Mouse (Mus musculus): ENCODE measurements around the gene Aak1. TPM values are rescaled to one million over a fixed set of nuclear protein-coding genes. Genes with fewer than 3 reads are reported as not detected.

The Aak1 gene
- polyA plus RNA-seq, 1 experiment from 2014 or later = 2.2 TPM

DNA sequence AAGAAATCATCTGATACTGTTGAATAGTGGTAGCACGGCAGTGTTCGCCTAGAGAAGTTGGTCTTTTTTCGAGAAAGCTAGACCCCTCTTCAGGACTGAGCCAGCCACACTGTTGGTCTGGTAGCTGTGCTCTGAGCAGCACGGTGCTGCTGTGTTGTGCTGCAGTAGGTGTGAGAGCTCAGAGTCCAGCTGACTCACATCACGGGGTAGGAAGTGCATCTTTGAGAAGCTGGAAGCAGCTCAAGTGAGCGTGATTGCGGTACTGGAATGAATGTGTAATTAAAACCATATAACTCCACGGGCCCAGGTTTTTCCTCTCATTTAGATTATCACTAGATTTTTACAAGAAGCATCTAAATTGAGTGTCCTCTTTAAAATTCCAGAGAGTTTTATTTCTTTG lies 97.8 kb downstream of the Aak1 start:
- DNase-seq (no peak), ATAC-seq (no peak)
- H3K27me3 ChIP-seq (ENCODE audit: insufficient read depth, low read length) = no peaks in the 10 kb centered on the region
- no peaks in the 10 kb centered on the region for H3K4me1 ChIP-seq (ENCODE audit: insufficient read depth)
- TF ChIP-seq EP300 (IDR thresholded peaks at IDR 0.05; ENCODE audit: low read depth) (no peak), CTCF (IDR thresholded peaks at IDR 0.05; ENCODE audit: low read depth) (no peak)
- WGBS (ENCODE audit: insufficient replicate concordance) = 89% methylated on average over 8 of the region's 8 CpGs
- no peak overlapping the region for H3K4me2 ChIP-seq (ENCODE audit: low read depth, low read length)
- no peak overlapping the region for H3K27ac ChIP-seq (ENCODE audit: low read depth)
- no peaks in the 10 kb centered on the region for H3K9me3 ChIP-seq (ENCODE audit: low read length)
- H3K4me3 ChIP-seq (ENCODE audit: low read depth, low read length) = no peak overlapping the region
- H3K9ac ChIP-seq (replicated peaks) = no peak overlapping the region
- H3K36me3 ChIP-seq (replicated peaks; ENCODE audit: insufficient read depth, low read length) = peaks cover 41% of the 10 kb centered on the region

DNA sequence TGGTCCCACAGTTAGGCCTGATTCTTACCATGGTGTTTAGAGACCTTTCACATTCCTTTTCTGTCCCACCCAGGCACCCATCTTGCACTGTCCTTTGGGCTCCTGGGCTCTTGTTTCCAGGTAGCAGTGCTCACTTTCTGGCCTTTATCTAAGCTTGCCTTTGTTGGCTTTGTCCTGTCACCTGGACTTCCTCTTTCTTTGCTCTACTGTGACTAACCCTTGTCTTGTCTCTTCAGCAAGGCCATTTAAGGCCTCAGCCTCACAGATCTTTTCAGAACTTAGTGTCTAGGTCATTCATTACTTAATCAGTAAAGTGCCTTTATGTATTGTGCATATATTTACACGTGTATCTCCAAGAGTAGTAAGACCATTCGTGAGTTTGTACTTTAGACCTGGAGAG lies 99.4 kb downstream of the Aak1 start:
- 67% methylated on average over 2 of the region's 2 CpGs for WGBS (ENCODE audit: insufficient replicate concordance)
- Histone ChIP-seq H3K36me3 (replicated peaks; ENCODE audit: insufficient read depth, low read length) (peaks cover 47% of the 10 kb centered on the region), H3K9me3 (ENCODE audit: low read length) (no peaks in the 10 kb centered on the region)

DNA sequence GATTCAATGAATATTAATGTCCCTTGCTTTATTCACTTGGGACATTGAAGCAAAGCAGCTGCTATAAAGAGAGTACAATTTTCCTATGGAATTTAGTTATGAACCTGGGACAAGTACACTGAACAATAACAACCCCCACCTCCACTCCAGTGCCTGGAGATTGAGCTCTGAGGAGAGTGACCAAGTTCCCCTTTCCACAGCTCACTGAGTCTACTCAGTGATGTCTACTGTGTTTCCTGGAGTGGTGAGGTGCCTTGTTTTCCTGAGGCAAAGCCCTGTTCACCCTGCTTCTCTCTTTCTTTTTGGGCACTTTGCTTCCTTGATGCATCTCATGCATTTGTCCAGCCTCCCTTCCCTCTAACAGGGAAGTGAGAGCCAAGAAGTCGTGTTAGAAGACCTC lies 100.8 kb downstream of the Aak1 start:
- Histone ChIP-seq H3K4me2 (ENCODE audit: low read depth, low read length) (no peak overlapping the region), H3K27ac (ENCODE audit: low read depth) (no peak overlapping the region), H3K27me3 (ENCODE audit: insufficient read depth, low read length) (no peaks in the 10 kb centered on the region), H3K9me3 (ENCODE audit: low read length) (no peaks in the 10 kb centered on the region), H3K36me3 (replicated peaks; ENCODE audit: insufficient read depth, low read length) (peaks cover 47% of the 10 kb centered on the region), H3K4me3 (ENCODE audit: low read depth, low read length) (no peak overlapping the region), H3K9ac (replicated peaks) (no peak overlapping the region), H3K4me1 (ENCODE audit: insufficient read depth) (no peaks in the 10 kb centered on the region)
- DNase-seq (no peak), ATAC-seq (no peak)
- 39% methylated on average over 1 of the region's 1 CpGs for WGBS (ENCODE audit: insufficient replicate concordance)
- TF ChIP-seq EP300 (IDR thresholded peaks at IDR 0.05; ENCODE audit: low read depth) (no peak), CTCF (IDR thresholded peaks at IDR 0.05; ENCODE audit: low read depth) (no peak)

More for the DNA sequence above, 99.4 kb downstream of the Aak1 start:
- DNase-seq (no peak), ATAC-seq (no peak)
- Histone ChIP-seq H3K27ac (ENCODE audit: low read depth) (no peak overlapping the region), H3K4me1 (ENCODE audit: insufficient read depth) (no peaks in the 10 kb centered on the region), H3K4me3 (ENCODE audit: low read depth, low read length) (no peak overlapping the region), H3K4me2 (ENCODE audit: low read depth, low read length) (no peak overlapping the region), H3K9ac (replicated peaks) (no peak overlapping the region), H3K27me3 (ENCODE audit: insufficient read depth, low read length) (no peaks in the 10 kb centered on the region)
- TF ChIP-seq EP300 (IDR thresholded peaks at IDR 0.05; ENCODE audit: low read depth) (no peak), CTCF (IDR thresholded peaks at IDR 0.05; ENCODE audit: low read depth) (no peak)

DNA sequence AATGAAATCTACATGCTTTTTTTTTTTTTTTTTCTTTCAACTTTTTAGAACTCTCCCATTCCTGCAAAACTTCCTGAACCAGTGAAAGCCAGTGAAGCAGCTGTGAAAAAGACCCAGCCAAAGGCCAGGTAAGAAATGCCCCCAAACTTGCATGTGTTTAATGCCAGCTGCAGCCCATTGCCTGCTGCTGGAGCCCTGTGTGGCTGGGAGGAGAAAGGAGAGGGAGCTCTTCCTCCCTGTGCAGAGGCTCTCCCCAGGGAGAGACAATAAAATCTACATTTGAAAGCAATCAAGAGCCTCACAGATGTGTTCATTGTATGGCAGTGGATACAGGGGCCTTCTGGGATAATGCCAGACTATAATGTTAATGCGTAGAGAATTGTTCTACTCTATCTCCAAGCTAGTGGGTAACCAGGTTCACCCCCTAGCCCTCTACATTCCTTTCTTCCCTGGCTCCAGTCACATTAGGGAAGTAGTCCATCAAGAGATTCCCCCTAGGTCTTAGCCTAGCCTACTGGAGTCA lies 101.5 kb downstream of the Aak1 start:
- ATAC-seq (no peak), DNase-seq (no peak)
- Histone ChIP-seq H3K4me3 (ENCODE audit: low read depth, low read length) (no peak overlapping the region), H3K4me1 (ENCODE audit: insufficient read depth) (no peaks in the 10 kb centered on the region), H3K4me2 (ENCODE audit: low read depth, low read length) (no peak overlapping the region), H3K27me3 (ENCODE audit: insufficient read depth, low read length) (no peaks in the 10 kb centered on the region), H3K27ac (ENCODE audit: low read depth) (no peak overlapping the region), H3K9me3 (ENCODE audit: low read length) (no peaks in the 10 kb centered on the region), H3K9ac (replicated peaks) (no peak overlapping the region), H3K36me3 (replicated peaks; ENCODE audit: insufficient read depth, low read length) (peaks cover 46% of the 10 kb centered on the region)
- WGBS (ENCODE audit: insufficient replicate concordance) = 89% methylated on average over 1 of the region's 1 CpGs
- no peak for TF ChIP-seq EP300 (IDR thresholded peaks at IDR 0.05; ENCODE audit: low read depth)
- TF ChIP-seq CTCF (IDR thresholded peaks at IDR 0.05; ENCODE audit: low read depth) = no peak

DNA sequence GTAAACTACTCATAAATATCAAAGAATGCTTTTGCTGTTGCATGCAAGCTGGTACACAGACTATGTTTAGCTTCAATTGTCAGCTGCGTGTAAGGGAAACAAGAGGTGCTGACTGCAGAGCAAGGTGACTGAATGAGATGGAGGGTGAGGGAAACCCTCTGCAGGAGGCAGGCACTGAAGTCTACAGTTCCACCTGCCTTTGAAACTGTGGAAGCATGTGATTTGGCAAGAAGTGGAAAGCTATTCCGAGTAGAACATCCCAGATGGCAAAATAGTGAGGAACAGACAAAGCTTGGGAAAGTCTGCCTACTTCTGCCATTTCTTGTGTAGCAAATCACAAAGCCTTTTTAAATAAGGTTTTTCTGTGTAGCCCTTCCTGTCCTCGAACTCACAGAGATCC lies 106.4 kb downstream of the Aak1 start:
- no peak overlapping the region for H3K9ac ChIP-seq (replicated peaks)
- H3K27me3 ChIP-seq (ENCODE audit: insufficient read depth, low read length) = no peaks in the 10 kb centered on the region
- TF ChIP-seq CTCF (IDR thresholded peaks at IDR 0.05; ENCODE audit: low read depth) (no peak), EP300 (IDR thresholded peaks at IDR 0.05; ENCODE audit: low read depth) (no peak)
- DNase-seq = no peak
- no peaks in the 10 kb centered on the region for H3K4me1 ChIP-seq (ENCODE audit: insufficient read depth)
- no peak for ATAC-seq
- H3K36me3 ChIP-seq (replicated peaks; ENCODE audit: insufficient read depth, low read length) = peaks cover 52% of the 10 kb centered on the region
- H3K27ac ChIP-seq (ENCODE audit: low read depth) = no peak overlapping the region
- no peak overlapping the region for H3K4me3 ChIP-seq (ENCODE audit: low read depth, low read length)
- H3K4me2 ChIP-seq (ENCODE audit: low read depth, low read length) = no peak overlapping the region
- 82% methylated on average over 3 of the region's 3 CpGs for WGBS (ENCODE audit: insufficient replicate concordance)
- H3K9me3 ChIP-seq (ENCODE audit: low read length) = no peaks in the 10 kb centered on the region

DNA sequence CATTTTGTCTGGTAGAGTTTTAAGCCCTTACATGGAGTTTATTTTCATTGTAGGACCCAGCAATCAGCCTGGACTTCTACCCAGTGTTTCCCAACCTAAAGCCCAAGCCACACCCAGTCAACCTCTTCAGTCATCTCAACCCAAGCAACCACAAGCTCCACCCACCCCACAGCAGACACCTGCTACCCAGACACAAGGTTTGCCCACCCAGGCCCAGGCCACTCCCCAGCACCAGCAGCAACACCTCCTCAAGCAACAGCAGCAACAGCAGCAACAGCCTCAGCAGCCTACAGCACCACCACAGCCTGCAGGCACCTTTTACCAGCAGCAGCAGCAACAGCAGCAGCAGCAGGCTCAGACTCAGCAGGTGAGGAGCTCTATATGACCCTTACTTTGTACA lies 106.9 kb downstream of the Aak1 start:
- no peak overlapping the region for H3K4me3 ChIP-seq (ENCODE audit: low read depth, low read length)
- H3K36me3 ChIP-seq (replicated peaks; ENCODE audit: insufficient read depth, low read length) = peaks cover 47% of the 10 kb centered on the region
- no peak overlapping the region for H3K9ac ChIP-seq (replicated peaks)
- TF ChIP-seq CTCF (IDR thresholded peaks at IDR 0.05; ENCODE audit: low read depth) = no peak
- no peak for DNase-seq
- ATAC-seq = no peak
- no peaks in the 10 kb centered on the region for H3K4me1 ChIP-seq (ENCODE audit: insufficient read depth)
- H3K4me2 ChIP-seq (ENCODE audit: low read depth, low read length) = no peak overlapping the region
- H3K9me3 ChIP-seq (ENCODE audit: low read length) = no peaks in the 10 kb centered on the region
- no peaks in the 10 kb centered on the region for H3K27me3 ChIP-seq (ENCODE audit: insufficient read depth, low read length)
- no peak overlapping the region for H3K27ac ChIP-seq (ENCODE audit: low read depth)

DNA sequence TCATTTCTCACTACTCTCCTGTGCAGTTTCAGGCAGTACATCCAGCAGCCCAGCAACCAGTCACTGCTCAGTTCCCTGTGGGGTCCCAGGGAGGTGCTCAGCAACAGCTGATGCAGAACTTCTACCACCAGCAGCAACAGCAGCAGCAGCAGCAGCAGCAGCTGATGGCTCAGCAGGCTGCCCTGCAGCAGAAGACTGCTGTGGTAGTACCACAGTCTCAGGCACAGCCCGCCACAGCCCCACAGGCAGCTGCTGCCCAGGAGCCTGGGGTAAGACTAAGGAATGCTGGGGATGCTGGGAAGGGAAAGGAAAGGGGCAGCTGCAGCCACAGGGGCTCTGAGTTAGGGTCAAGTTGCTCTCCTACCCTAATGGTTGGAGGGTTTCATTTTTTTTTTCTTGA lies 109.7 kb downstream of the Aak1 start:
- H3K36me3 ChIP-seq (replicated peaks; ENCODE audit: insufficient read depth, low read length) = peaks cover 37% of the 10 kb centered on the region
- H3K4me1 ChIP-seq (ENCODE audit: insufficient read depth) = no peaks in the 10 kb centered on the region
- WGBS (ENCODE audit: insufficient replicate concordance) = 89% methylated on average over 1 of the region's 1 CpGs
- no peak for TF ChIP-seq CTCF (IDR thresholded peaks at IDR 0.05; ENCODE audit: low read depth)
- TF ChIP-seq EP300 (IDR thresholded peaks at IDR 0.05; ENCODE audit: low read depth) = no peak
- H3K27me3 ChIP-seq (ENCODE audit: insufficient read depth, low read length) = no peaks in the 10 kb centered on the region
- no peak overlapping the region for H3K27ac ChIP-seq (ENCODE audit: low read depth)
- H3K9ac ChIP-seq (replicated peaks) = no peak overlapping the region
- H3K9me3 ChIP-seq (ENCODE audit: low read length) = no peaks in the 10 kb centered on the region
- H3K4me2 ChIP-seq (ENCODE audit: low read depth, low read length) = no peak overlapping the region
- no peak overlapping the region for H3K4me3 ChIP-seq (ENCODE audit: low read depth, low read length)
- no peak for DNase-seq
- ATAC-seq = no peak

Data from liver, postnatal 0 days (tissue).